Mouse (Mus musculus) left cerebral cortex, postnatal 10 days (tissue): Measurements from ENCODE around the gene Kif1b. TPM values are rescaled to one million over a fixed set of nuclear protein-coding genes. Genes with fewer than 3 reads are reported as not detected.

ENCODE experiments used
- DNase-seq, 2 experiments: peaks; one replicate each; pipeline ENCODE4 v3.0.0; 2021 to 2022; ENCODE audit warnings: low spot score in 2 of 2, mixed read lengths in 1 of 2; ENCODE audit errors: extremely low spot score in 1 of 2
- intact Hi-C: fragments of 180-260 bp; cut with DNase I; formaldehyde crosslinking; loops from one replicate; pipeline ENCODE4 v1.15.1; 2025
- total RNA-seq, 2 experiments: library from RNA; stranded (reverse); gene quantifications; 2 replicates each; pipeline ENCODE4 v1.2.3; 2021

Gene Kif1b
- total RNA-seq, 2 experiments from 2014 or later: 427 to 448 TPM

DNA sequence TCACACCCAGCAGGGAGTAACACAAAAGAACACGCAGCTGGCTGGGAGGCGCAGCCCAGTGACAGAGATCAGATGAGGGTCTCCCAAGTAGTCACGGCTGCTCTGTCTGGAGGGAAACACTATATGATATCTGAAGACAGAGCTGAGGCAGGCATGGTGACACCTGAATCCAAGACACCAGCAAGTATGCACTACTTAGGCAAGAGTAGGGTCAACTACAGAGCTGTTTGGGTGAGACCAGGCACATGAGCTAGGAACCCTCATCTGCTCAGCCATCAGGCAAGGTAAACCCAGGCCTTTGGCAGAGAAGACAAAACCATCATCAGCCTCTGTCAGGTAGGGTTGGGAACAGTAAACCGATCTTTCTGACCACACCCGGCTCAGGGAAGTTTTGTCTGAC, 174.1 kb downstream of the Kif1b start:
- no peak for DNase-seq
- intact Hi-C loops: no loop called here

DNA sequence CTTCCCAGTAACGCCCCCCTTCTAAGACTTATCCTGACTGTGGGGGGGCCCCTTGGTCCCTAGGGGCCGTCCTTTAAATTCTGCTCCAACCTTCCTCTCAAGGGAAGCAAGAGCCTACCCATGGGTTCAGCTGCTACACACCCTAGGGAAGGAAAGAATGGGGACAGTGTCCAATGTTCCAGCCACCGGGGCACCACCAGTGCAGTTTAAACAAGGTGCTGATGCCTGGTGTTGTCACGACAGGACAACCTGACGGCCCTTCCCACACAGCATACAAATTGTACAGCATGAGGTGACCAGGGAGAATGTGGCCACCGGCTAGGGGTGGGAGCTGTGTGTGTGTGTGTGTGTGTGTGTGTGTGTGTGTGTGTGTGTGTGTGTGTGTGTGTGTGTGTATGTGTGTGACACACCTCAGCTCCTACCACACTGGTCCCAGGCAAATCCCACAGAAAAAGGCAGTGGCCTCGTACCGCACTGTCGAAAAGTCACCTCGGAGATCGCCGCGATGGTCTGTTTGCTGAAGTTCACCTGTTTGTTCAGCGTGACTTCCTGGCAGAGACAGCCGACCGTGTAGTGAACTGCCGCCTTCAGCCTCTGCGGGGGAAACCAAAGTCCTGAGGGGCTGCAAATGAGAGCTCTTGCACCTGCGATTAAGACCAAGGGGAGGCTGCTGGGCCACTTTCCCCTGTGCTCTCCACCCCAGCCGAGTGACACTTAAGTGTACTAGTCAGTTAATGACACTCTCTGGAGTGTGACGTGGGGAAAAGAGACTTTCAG, 175.5 kb downstream of the Kif1b start:
- no peak for DNase-seq
- intact Hi-C loops: no loop called here

DNA sequence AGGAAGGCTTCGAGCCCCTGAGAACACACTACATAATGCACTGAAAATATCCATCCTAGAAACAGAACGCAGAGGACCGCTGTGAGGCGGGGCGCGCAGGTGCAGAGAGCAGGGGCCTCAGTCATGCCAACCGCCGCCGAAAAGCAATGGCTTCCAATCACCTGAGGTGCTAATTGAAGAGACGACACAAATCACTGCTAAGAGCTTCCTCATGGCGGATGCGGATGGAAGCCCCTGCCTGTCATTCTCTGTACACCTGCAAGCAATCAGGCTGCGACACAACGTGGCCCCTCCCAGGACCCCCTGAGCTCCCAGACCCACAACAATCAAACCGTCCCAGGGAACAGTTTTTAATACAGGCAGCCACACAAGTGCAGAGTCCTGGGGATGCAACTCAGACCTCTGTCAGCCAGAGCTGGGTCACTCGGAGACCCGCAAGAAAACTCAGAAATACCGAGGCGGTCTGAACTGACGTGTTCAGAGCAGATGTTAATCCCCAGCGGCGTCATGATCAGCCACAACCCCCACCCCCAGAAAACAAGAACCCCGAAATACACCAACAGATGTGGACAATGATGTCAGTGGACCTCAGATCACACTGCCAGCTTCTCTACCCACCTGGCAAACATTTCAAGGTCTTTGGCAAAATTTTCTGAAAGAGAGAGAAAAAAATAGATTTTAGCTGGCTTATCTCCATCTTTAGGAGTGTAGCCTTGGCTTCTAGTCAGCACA, 176.3 kb downstream of the Kif1b start:
- intact Hi-C loops: no loop called here
- DNase-seq: no peak

DNA sequence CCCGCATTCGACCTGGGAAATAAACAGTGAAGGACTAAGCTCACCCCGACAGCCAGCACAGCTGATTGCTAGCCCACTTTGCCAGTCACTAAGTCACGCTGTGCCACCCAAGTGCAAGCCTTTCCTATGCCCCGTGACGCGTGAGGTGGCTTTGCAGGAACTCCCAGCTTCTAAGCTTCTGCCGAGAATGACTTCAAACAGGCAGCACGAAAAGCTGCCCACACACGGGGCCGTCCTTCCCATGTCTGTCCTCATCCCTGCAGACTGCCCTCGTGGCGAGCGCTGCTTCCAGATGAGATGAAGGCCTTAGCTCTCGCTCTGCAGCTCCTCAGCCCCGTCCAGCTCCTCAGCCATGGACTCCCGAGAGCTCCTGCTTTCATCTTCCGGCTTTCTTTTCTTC, 179.0 kb downstream of the Kif1b start:
- no peak for DNase-seq

DNA sequence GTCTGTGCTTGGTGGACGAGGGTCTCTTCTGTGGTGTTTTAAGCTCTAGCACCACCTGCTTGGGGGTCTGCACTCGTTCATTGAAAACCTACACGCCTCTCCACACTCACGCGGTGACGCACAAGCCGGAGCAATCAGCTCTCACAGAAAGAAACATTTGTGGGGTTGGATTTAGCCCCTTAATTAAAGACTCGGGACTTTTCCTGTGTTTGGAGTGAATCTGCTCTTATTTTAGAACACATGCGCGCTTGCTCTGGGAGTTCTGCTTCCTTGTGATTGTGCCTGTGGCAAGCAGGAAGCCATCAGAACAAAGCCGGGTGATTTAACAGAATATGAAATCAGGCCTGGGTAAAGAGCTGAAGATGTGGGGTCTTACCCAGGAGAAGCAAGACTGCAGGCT, 180.8 kb downstream of the Kif1b start, which contains the start of gene Cort:
Gene Cort, minus strand, starts transcription at position 101 of the 400 bp plus-strand sequence.
- no peak for DNase-seq
- intact Hi-C loops: no loop called here

More for the DNA sequence above, 179.0 kb downstream of the Kif1b start:
- intact Hi-C loops: no loop called here

Other genes starting within 250 kb of the Kif1b start
- 10 to 100 TPM; 34.8 to 36.9 TPM for gene Pex14, start 207.8 kb downstream of the Kif1b start, total RNA-seq
- gene Dffa, start 203.5 kb downstream of the Kif1b start, total RNA-seq: 10 to 100 TPM; 55.8 to 62.7 TPM
- 10 to 100 TPM; 11.6 to 13.4 TPM for gene Cort, start 180.9 kb downstream of the Kif1b start, total RNA-seq
- 10 to 100 TPM; 26.1 to 32.4 TPM for gene Cenps, start 170.1 kb downstream of the Kif1b start, total RNA-seq
- 10 to 100 TPM; 49.0 to 49.9 TPM for gene Pgd, start 140.9 kb downstream of the Kif1b start, total RNA-seq
- 100 to 1,000 TPM; 104 to 119 TPM for gene Ube4b, start 119.1 kb upstream of the Kif1b start, total RNA-seq
- gene Rbp7, start 147.3 kb upstream of the Kif1b start, total RNA-seq: under 1 TPM in 1 of 2 experiments, not detected in 1; 0.63 TPM
- not detected for gene Tmem274, start 169.7 kb upstream of the Kif1b start, total RNA-seq
- gene Nmnat1, start 177.5 kb upstream of the Kif1b start, total RNA-seq: 1 to 10 TPM; 6.1 to 7.7 TPM
- 10 to 100 TPM; 36.1 to 37.6 TPM for gene Lzic, start 177.5 kb upstream of the Kif1b start, total RNA-seq
- 10 to 100 TPM; 65.3 to 73.2 TPM for gene Ctnnbip1, start 210.5 kb upstream of the Kif1b start, total RNA-seq